Mouse (Mus musculus) midbrain, embryonic 14.5 days (tissue): ENCODE data around the gene Supt20. TPM values are rescaled to one million over a fixed set of nuclear protein-coding genes. Genes with fewer than 3 reads are reported as not detected.
"Not testable (repeated sequence)": the region's sequence is repeated elsewhere in the genome, so short reads cannot be mapped to it uniquely, and the experiment has no call there.

Experiments used
- ATAC-seq: fragments of 200-750 bp; cut with Nextera tagmentation; 2 replicates; pipeline ENCODE4 v1.8.0; 2017; ENCODE audit warnings: moderate number of reproducible peaks, moderate library complexity; ENCODE audit not compliant: low FRiP score, low TSS enrichment
- DNase-seq: peaks from one replicate; pipeline ENCODE4 v3.0.0-alpha.2; 2015
- H3K27ac ChIP-seq: fragments of 300-500 bp; sonication (generic); replicated peaks from 2 replicates; pipeline ENCODE4 v1.5.1; 2014; ENCODE audit warnings: mild to moderate bottlenecking, low read depth, low read length, moderate library complexity
- H3K27me3 ChIP-seq: fragments of 300-500 bp; sonication (generic); 2 replicates; pipeline ENCODE4 v1.6.1; 2014; ENCODE audit warnings: low read length, control low read depth, mixed read lengths; ENCODE audit not compliant: control insufficient read depth, insufficient read depth
- H3K36me3 ChIP-seq: fragments of 300-500 bp; sonication (generic); 2 replicates; pipeline ENCODE4 v1.6.1; 2014; ENCODE audit warnings: low read length, control low read depth; ENCODE audit not compliant: control insufficient read depth, insufficient read depth
- H3K4me1 ChIP-seq: fragments of 300-500 bp; sonication (generic); 2 replicates; pipeline ENCODE4 v1.6.1; 2014; ENCODE audit warnings: mild to moderate bottlenecking, antibody characterized with exemption, low read length, control low read depth; ENCODE audit not compliant: control insufficient read depth, insufficient read depth
- H3K4me2 ChIP-seq: fragments of 300-500 bp; sonication (generic); 2 replicates; pipeline ENCODE4 v1.6.1; 2014; ENCODE audit warnings: mild to moderate bottlenecking, low read length, moderate library complexity
- H3K4me3 ChIP-seq: fragments of 300-500 bp; sonication (generic); replicated peaks from 2 replicates; pipeline ENCODE4 v1.5.1; 2014; ENCODE audit warnings: low read depth, low read length
- H3K9ac ChIP-seq: fragments of 300-500 bp; sonication (generic); replicated peaks from 2 replicates; pipeline ENCODE4 v1.6.1; 2014; ENCODE audit warnings: mild to moderate bottlenecking, low read length, moderate library complexity
- H3K9me3 ChIP-seq: fragments of 300-500 bp; sonication (generic); 2 replicates; pipeline ENCODE4 v1.6.1; 2016; ENCODE audit warnings: low read length, control low read depth, mixed read lengths; ENCODE audit not compliant: control insufficient read depth
- WGBS: fragments of 180-500 bp; shearing (Covaris S2); extraction: QIAGEN DNeasy Blood & Tissue Kit; methylation state at CpG from one replicate; pipeline ENCODE4 v1.1.7; 2014; 5-methylcytosine and 5-hydroxymethylcytosine counted together
- polyA plus RNA-seq: library from polyadenylated mRNA; unstranded; fragments of >200 nt; fragmentation: Nextera tagmentation; extraction: Ambion mirVana; gene quantifications from 2 replicates; pipeline ENCODE4 v1.2.1, GENCODE M21; 2014

Supt20 gene
- polyA plus RNA-seq, 1 experiment from 2014 or later: 98.8 TPM

- Histone ChIP-seq H3K36me3 (peaks cover 10% of the 10 kb centered on the region), H3K9me3 (no peaks in the 10 kb centered on the region), H3K27ac (no peak within 1 kb of the TSS; the same call in 1 of the 2 replicates), H3K4me1 (peaks cover 13% of the 10 kb centered on the region; the same call in 1 of the 2 replicates), H3K4me3 (peak within 1 kb of the TSS; percentile 57), H3K4me2 (peak within 1 kb of the TSS; percentile 100), H3K9ac (peak within 1 kb of the TSS; percentile 67), H3K27me3 (peaks cover 8% of the 10 kb centered on the region; the same call in 1 of the 2 replicates)
- WGBS: under 1% methylated on average over 65 of the region's 66 CpGs
- ATAC-seq: peak; percentile 83
- peak; percentile 82 for DNase-seq
Measured at GRCm38 (mm10) chr3:54755145-54756041, 62.8 kb downstream of the Supt20 start, which contains the start of gene Smad9. Gene Smad9 (plus strand): TSS chr3:54755582.

DNA sequence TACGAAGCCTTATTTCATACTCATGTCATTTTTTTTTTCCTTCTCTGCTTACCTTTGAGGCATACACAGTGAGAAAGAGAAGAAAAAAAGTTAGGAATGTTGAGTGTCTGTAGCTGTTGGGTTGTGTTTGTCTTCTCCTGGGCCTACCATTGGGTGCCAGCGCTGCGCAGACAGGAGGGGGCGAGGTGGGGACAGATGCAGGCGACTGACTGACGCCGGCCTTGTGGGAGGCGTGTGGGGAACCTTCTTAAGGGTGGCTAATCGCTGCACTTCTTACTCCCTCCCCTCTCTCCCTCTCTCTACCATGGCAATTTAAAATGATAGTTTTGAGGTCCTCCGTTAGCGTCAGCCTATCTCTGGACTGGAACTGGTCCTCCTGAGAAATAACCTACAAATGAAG is 63.5 kb downstream of the Supt20 start:
- ATAC-seq: no peak

GRCm38 (mm10) chr3:54757446-54757845 is 64.8 kb downstream of the Supt20 start:
- 82% methylated on average over 8 of the region's 8 CpGs for WGBS
- no peak overlapping the region for H3K9ac ChIP-seq
- H3K9me3 ChIP-seq: no peaks in the 10 kb centered on the region
- H3K27me3 ChIP-seq: peaks cover 8% of the 10 kb centered on the region; the same call in 1 of the 2 replicates
- no peaks in the 10 kb centered on the region for H3K36me3 ChIP-seq
- no peak overlapping the region for H3K27ac ChIP-seq
- no peak for ATAC-seq
- H3K4me1 ChIP-seq: peaks cover 13% of the 10 kb centered on the region; the same call in 1 of the 2 replicates
- H3K4me3 ChIP-seq: no peak overlapping the region
- DNase-seq: no peak
- H3K4me2 ChIP-seq: no peak overlapping the region

More for the DNA sequence above, 63.5 kb downstream of the Supt20 start:
- H3K9me3 ChIP-seq: no peaks in the 10 kb centered on the region
- H3K27ac ChIP-seq: no peak overlapping the region
- peaks cover 13% of the 10 kb centered on the region; the same call in 1 of the 2 replicates for H3K4me1 ChIP-seq
- H3K4me2 ChIP-seq: peak overlapping the region; percentile 100
- DNase-seq: peak; percentile 24
- peaks cover 8% of the 10 kb centered on the region; the same call in 1 of the 2 replicates for H3K27me3 ChIP-seq
- H3K36me3 ChIP-seq: peaks cover 5% of the 10 kb centered on the region
- peak overlapping the region; percentile 67; the same call in 1 of the 2 replicates for H3K9ac ChIP-seq
- 1% methylated on average over 11 of the region's 11 CpGs for WGBS
- peak overlapping the region; percentile 57 for H3K4me3 ChIP-seq

DNA sequence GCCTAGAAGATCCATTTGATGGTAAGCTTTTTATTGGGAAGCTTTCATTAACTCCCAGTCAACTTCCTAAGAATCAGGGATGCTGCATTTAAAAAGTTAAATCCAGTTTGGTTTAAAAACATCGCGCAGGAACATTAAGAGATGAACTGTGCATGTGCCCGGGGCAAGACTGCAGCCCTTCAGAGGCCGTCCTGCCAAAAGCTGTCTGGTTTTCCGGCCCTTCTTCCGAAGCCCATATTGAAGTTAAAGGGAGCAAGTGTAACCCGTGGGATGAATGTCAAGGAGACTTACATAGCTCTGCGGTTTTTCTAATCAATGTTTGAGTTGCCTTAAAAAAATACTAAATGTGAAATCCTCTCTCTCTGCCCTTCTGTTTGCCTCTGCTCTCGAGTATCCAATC is 66.6 kb downstream of the Supt20 start:
- 81% methylated on average over 9 of the region's 9 CpGs for WGBS
- no peak overlapping the region for H3K4me3 ChIP-seq
- peaks cover 8% of the 10 kb centered on the region; the same call in 1 of the 2 replicates for H3K27me3 ChIP-seq
- peaks cover 13% of the 10 kb centered on the region; the same call in 1 of the 2 replicates for H3K4me1 ChIP-seq
- no peak overlapping the region for H3K4me2 ChIP-seq
- ATAC-seq (no peak), DNase-seq (no peak)
- H3K9ac ChIP-seq: no peak overlapping the region
- no peaks in the 10 kb centered on the region for H3K9me3 ChIP-seq
- no peaks in the 10 kb centered on the region for H3K36me3 ChIP-seq
- no peak overlapping the region for H3K27ac ChIP-seq

DNA sequence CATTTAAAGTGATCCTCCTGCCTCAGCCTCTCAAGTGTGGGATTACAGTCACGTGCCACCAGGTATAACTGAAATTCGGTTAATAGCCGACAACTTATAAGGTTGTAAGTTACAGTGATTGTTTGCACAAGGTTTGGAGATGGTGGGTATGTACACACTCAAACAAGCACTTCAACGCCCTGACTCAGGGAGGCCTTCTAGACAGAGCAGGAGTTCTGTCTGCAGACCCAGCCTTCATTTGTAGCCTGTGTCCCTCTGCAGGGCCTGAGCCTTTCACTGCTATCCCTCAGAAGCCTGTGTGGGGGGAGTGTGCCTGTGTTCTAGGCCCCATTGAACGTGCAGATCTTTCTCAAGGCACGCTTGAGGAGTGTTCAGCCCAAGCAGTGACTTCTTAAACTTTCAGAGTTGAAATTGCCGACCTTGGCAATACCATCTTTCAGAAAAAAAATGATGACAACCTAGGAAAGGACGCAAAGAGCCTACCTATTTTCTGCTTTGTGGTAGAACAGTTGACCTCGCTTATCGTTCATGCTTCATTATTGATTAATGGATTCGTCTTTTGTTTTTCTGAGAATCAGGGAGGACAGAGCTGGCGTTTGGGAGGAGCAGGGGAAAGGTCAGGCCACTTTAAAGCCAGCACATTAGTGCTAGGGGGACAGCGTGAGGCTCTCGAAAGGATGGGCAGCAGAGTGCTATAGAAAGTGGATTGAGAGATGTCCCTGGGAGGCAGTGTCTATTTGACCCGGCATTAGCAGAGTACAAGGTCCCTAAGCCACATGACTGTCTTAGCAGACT is 67.9 kb downstream of the Supt20 start:
- peaks cover 5% of the 10 kb centered on the region; the same call in 1 of the 2 replicates for H3K27me3 ChIP-seq
- no peak overlapping the region for H3K4me2 ChIP-seq
- no peaks in the 10 kb centered on the region for H3K36me3 ChIP-seq
- no peak overlapping the region for H3K9ac ChIP-seq
- H3K4me1 ChIP-seq: peaks cover 7% of the 10 kb centered on the region; the same call in 1 of the 2 replicates
- WGBS: 52% methylated on average over 15 of the region's 15 CpGs
- H3K9me3 ChIP-seq: no peaks in the 10 kb centered on the region
- no peak overlapping the region for H3K4me3 ChIP-seq
- H3K27ac ChIP-seq: no peak overlapping the region
- DNase-seq (no peak), ATAC-seq (no peak)

GRCm38 (mm10) chr3:54761258-54761657 is 68.7 kb downstream of the Supt20 start:
- Histone ChIP-seq H3K4me2 (no peak overlapping the region), H3K4me3 (no peak overlapping the region), H3K36me3 (no peaks in the 10 kb centered on the region), H3K27ac (no peak overlapping the region), H3K9me3 (no peaks in the 10 kb centered on the region), H3K4me1 (no peaks in the 10 kb centered on the region), H3K9ac (no peak overlapping the region), H3K27me3 (peaks cover 5% of the 10 kb centered on the region; the same call in 1 of the 2 replicates)
- WGBS: 84% methylated on average over 1 of the region's 1 CpGs
- ATAC-seq: no peak
- no peak for DNase-seq

- DNase-seq (peak; percentile 53), ATAC-seq (peak; percentile 48; the same call in 1 of the 2 replicates)
- H3K4me3 ChIP-seq: peak overlapping the region; percentile 19; the same call in 1 of the 2 replicates
- H3K4me1 ChIP-seq: no peaks in the 10 kb centered on the region
- H3K27ac ChIP-seq: no peak overlapping the region
- H3K9me3 ChIP-seq: no peaks in the 10 kb centered on the region
- no peaks in the 10 kb centered on the region for H3K36me3 ChIP-seq
- H3K27me3 ChIP-seq: no peaks in the 10 kb centered on the region
- peak overlapping the region; percentile 36 for H3K4me2 ChIP-seq
- WGBS: 55% methylated on average over 18 of the region's 18 CpGs
- H3K9ac ChIP-seq: no peak overlapping the region; the same call in 1 of the 2 replicates
Measured at GRCm38 (mm10) chr3:54764418-54764817, 71.8 kb downstream of the Supt20 start.

GRCm38 (mm10) chr3:54765521-54765920 is 72.9 kb downstream of the Supt20 start:
- not testable (repeated sequence) for H3K27ac ChIP-seq, H3K27me3 ChIP-seq, H3K4me2 ChIP-seq, DNase-seq, H3K4me1 ChIP-seq, H3K4me3 ChIP-seq, ATAC-seq, H3K36me3 ChIP-seq, H3K9me3 ChIP-seq, H3K9ac ChIP-seq
- 89% methylated on average over 6 of the region's 6 CpGs for WGBS
